ENCODE assay signal across 30 mouse cellular contexts in genomic region chr2:181525526-181525925, GRCm38 (mm10). TPM values are rescaled to one million over a fixed set of nuclear protein-coding genes. Genes with fewer than 3 reads are reported as not detected.
DNase-seq lines count a peak whose midpoint lies in the region; ATAC-seq and TF ChIP-seq lines count a peak whose summit lies in the region.
"Had no signal": no experiment of that assay in that cellular context is flagged by ENCODE, and none has a peak within 500 bp of the region (broad histone marks: within the 10 kb centered on the region; RNA-seq: fewer than 3 reads in every experiment).

No protein-coding gene starts in this region.

- H3K27me3 ChIP-seq in kidney, embryonic 16.5 days (ENCODE audit: insufficient read depth, low read length), result no peaks in the 10 kb centered on the region
- H3K27me3 ChIP-seq in kidney, embryonic 14.5 days (ENCODE audit: control insufficient read depth, insufficient read depth, low read length), result no peaks in the 10 kb centered on the region
- no peaks in the 10 kb centered on the region for H3K27me3 ChIP-seq in intestine, postnatal 0 days (replicated peaks; ENCODE audit: control insufficient read depth, insufficient read depth, low read length)
- no peaks in the 10 kb centered on the region for H3K27me3 ChIP-seq in hindbrain, postnatal 0 days (ENCODE audit: insufficient read depth, low read length)
- H3K27me3 ChIP-seq: CH12.LX; forebrain, embryonic 15.5 days; midbrain, embryonic 13.5 days had no signal

- H3K36me3 ChIP-seq in kidney, embryonic 16.5 days (ENCODE audit: insufficient read depth, low read length), result peaks cover 18% of the 10 kb centered on the region
- peaks cover 4% of the 10 kb centered on the region; the same call in 1 of the 2 replicates for H3K36me3 ChIP-seq in kidney, embryonic 14.5 days (ENCODE audit: control insufficient read depth, insufficient read depth, low read length)
- peaks cover 6% of the 10 kb centered on the region; the same call in 1 of the 2 replicates for H3K36me3 ChIP-seq in intestine, postnatal 0 days (ENCODE audit: control insufficient read depth, insufficient read depth)
- no peaks in the 10 kb centered on the region for H3K36me3 ChIP-seq in hindbrain, postnatal 0 days (ENCODE audit: insufficient read depth, low read length)

- 68% methylated on average over 5 of the region's 5 CpGs for WGBS in kidney, embryonic 16.5 days
- 72% methylated on average over 5 of the region's 5 CpGs for WGBS in kidney, embryonic 14.5 days
- 42% methylated on average over 5 of the region's 5 CpGs for WGBS in intestine, postnatal 0 days
- 93% methylated on average over 5 of the region's 5 CpGs for WGBS in hindbrain, postnatal 0 days

- 0 out of 2 replicates have a peak, but pooled peaks have one; percentile 13 for ATAC-seq in kidney, embryonic 16.5 days (ENCODE audit: low FRiP score, low TSS enrichment)
- no peak for ATAC-seq in kidney, embryonic 14.5 days (ENCODE audit: low FRiP score, low TSS enrichment)
- peak; percentile 89 for ATAC-seq in intestine, postnatal 0 days
- ATAC-seq in hindbrain, postnatal 0 days, result no peak
- ATAC-seq: forebrain, embryonic 15.5 days; midbrain, embryonic 13.5 days had no signal

- no peak for TF ChIP-seq CTCF in intestine, postnatal 0 days (IDR thresholded peaks at IDR 0.05; ENCODE audit: low read depth)
- no peak for TF ChIP-seq CTCF in hindbrain, postnatal 0 days (IDR thresholded peaks at IDR 0.05; ENCODE audit: low read depth)

- H3K4me1 ChIP-seq in kidney, embryonic 16.5 days (ENCODE audit: insufficient read depth, low read length), result peaks cover 14% of the 10 kb centered on the region
- peaks cover 15% of the 10 kb centered on the region; the same call in 1 of the 2 replicates for H3K4me1 ChIP-seq in kidney, embryonic 14.5 days (ENCODE audit: control insufficient read depth, insufficient read depth, low read length)
- peaks cover 9% of the 10 kb centered on the region; the same call in 1 of the 2 replicates for H3K4me1 ChIP-seq in intestine, postnatal 0 days (replicated peaks; ENCODE audit: control insufficient read depth, insufficient read depth, low read length)
- peaks cover 7% of the 10 kb centered on the region for H3K4me1 ChIP-seq in hindbrain, postnatal 0 days (ENCODE audit: insufficient read depth, low read length)

- H3K4me2 ChIP-seq in kidney, embryonic 16.5 days (replicated peaks; ENCODE audit: low read depth, low read length), result no peak overlapping the region
- no peak overlapping the region for H3K4me2 ChIP-seq in kidney, embryonic 14.5 days (replicated peaks; ENCODE audit: low read depth, low read length)
- H3K4me2 ChIP-seq in intestine, postnatal 0 days (replicated peaks; ENCODE audit: low read depth), result peak overlapping the region; percentile 47
- no peak overlapping the region for H3K4me2 ChIP-seq in hindbrain, postnatal 0 days (ENCODE audit: low read depth, low read length)
- H3K4me2 ChIP-seq: forebrain, embryonic 15.5 days; hindbrain, embryonic 14.5 days; midbrain, embryonic 13.5 days had no signal

- peak; percentile 5 for DNase-seq in urinary bladder, postnatal 25 days (ENCODE audit: low spot score)
- DNase-seq in urinary bladder, postnatal 14 days (ENCODE audit: low spot score), result no peak
- no peak for DNase-seq in gastrocnemius, postnatal 25 days
- DNase-seq in frontal cortex, postnatal 36 days (ENCODE audit: low spot score in 2 of 2), result no peak
- no peak for DNase-seq in hindbrain, postnatal 0 days (ENCODE audit: low spot score)
- DNase-seq: adrenal gland, postnatal 10 days; B cell, adult 2 months; cerebellum, adult 2 months; cerebellum, postnatal 25 days; embryo, embryonic 11 days; gastrocnemius, postnatal 14 days; heart, adult 2 months; kidney, adult 18-20 months; thymus, postnatal 25 days had no signal

- H3K9me3 ChIP-seq in kidney, embryonic 16.5 days (ENCODE audit: low read length), result peaks cover 1% of the 10 kb centered on the region
- peaks cover under 1% of the 10 kb centered on the region; the same call in 1 of the 2 replicates for H3K9me3 ChIP-seq in kidney, embryonic 14.5 days (ENCODE audit: control insufficient read depth, low read length)
- no peaks in the 10 kb centered on the region for H3K9me3 ChIP-seq in intestine, postnatal 0 days (ENCODE audit: control insufficient read depth)
- H3K9me3 ChIP-seq in hindbrain, postnatal 0 days (ENCODE audit: low read length), result no peaks in the 10 kb centered on the region
- H3K9me3 ChIP-seq: G1E; midbrain, embryonic 13.5 days had no signal

- no peak overlapping the region for H3K4me3 ChIP-seq in kidney, embryonic 16.5 days (ENCODE audit: low read length)
- H3K4me3 ChIP-seq in kidney, embryonic 14.5 days (ENCODE audit: low read length), result no peak overlapping the region
- H3K4me3 ChIP-seq in intestine, postnatal 0 days (ENCODE audit: low read depth, low read length), result no peak overlapping the region
- H3K4me3 ChIP-seq in hindbrain, postnatal 0 days (ENCODE audit: low read length), result no peak overlapping the region
- H3K4me3 ChIP-seq: forebrain, embryonic 15.5 days; heart, adult 2 months; layer of hippocampus, adult 2 months; midbrain, embryonic 13.5 days had no signal

- no peak overlapping the region for H3K9ac ChIP-seq in kidney, embryonic 16.5 days (replicated peaks; ENCODE audit: low read length)
- no peak overlapping the region for H3K9ac ChIP-seq in kidney, embryonic 14.5 days (ENCODE audit: low read depth, low read length)
- no peak overlapping the region for H3K9ac ChIP-seq in intestine, postnatal 0 days (ENCODE audit: low read depth, low read length)
- H3K9ac ChIP-seq in hindbrain, postnatal 0 days (replicated peaks; ENCODE audit: low read length), result no peak overlapping the region
- H3K9ac ChIP-seq: forebrain, embryonic 15.5 days; hindbrain, embryonic 14.5 days; midbrain, embryonic 13.5 days had no signal

- peak overlapping the region; percentile 49; the same call in 1 of the 2 replicates for H3K27ac ChIP-seq in kidney, embryonic 16.5 days (ENCODE audit: low read length)
- no peak overlapping the region for H3K27ac ChIP-seq in kidney, embryonic 14.5 days (ENCODE audit: low read depth, low read length)
- peak overlapping the region; percentile 76 for H3K27ac ChIP-seq in intestine, postnatal 0 days (ENCODE audit: low read depth, low read length)
- no peak overlapping the region for H3K27ac ChIP-seq in hindbrain, postnatal 0 days
- H3K27ac ChIP-seq: forebrain, embryonic 15.5 days; heart, adult 2 months; hindbrain, embryonic 14.5 days; layer of hippocampus, adult 2 months; midbrain, embryonic 13.5 days had no signal

RNA-seq across cellular contexts. Expression of gene Dnajc5, which starts 5.2 kb away (rescaled TPM):
- 91.7 and 100 TPM in 2 replicates for polyA plus RNA-seq in kidney, embryonic 16.5 days (2015; fragmentation: Nextera tagmentation; extraction: Ambion mirVana)
- 41.5 and 82.2 TPM in 2 replicates for polyA plus RNA-seq in kidney, embryonic 14.5 days (2014; fragmentation: Nextera tagmentation; extraction: Ambion mirVana)
- polyA plus RNA-seq in intestine, postnatal 0 days (2015; fragmentation: Nextera tagmentation; extraction: Ambion mirVana), result 60.4 and 62.9 TPM in 2 replicates
- 10 to 100 TPM; 43.8 to 46.3 TPM for total RNA-seq in gastrocnemius, postnatal 25 days (2021)
- total RNA-seq in hindbrain, postnatal 0 days (2014; rRNA removed), result 417 and 459 TPM in 2 replicates
- polyA plus RNA-seq in hindbrain, postnatal 0 days (2015; fragmentation: Nextera tagmentation; extraction: Ambion mirVana), result 260 and 276 TPM in 2 replicates

RNA-seq across cellular contexts. Expression of gene Tpd52l2, which starts 28.6 kb away (rescaled TPM):
- 168 and 172 TPM in 2 replicates for polyA plus RNA-seq in kidney, embryonic 16.5 days (2015; fragmentation: Nextera tagmentation; extraction: Ambion mirVana)
- polyA plus RNA-seq in kidney, embryonic 14.5 days (2014; fragmentation: Nextera tagmentation; extraction: Ambion mirVana), result 175 and 184 TPM in 2 replicates
- 83.7 and 88.2 TPM in 2 replicates for polyA plus RNA-seq in intestine, postnatal 0 days (2015; fragmentation: Nextera tagmentation; extraction: Ambion mirVana)
- total RNA-seq in gastrocnemius, postnatal 25 days (2021), result 10 to 100 TPM; 46.1 to 48.2 TPM
- 52.2 and 92.5 TPM in 2 replicates for total RNA-seq in hindbrain, postnatal 0 days (2014; rRNA removed)
- polyA plus RNA-seq in hindbrain, postnatal 0 days (2015; fragmentation: Nextera tagmentation; extraction: Ambion mirVana), result 127 and 128 TPM in 2 replicates

RNA-seq across cellular contexts. Expression of gene Abhd16b, which starts 32.5 kb away (rescaled TPM):
- 0.15 and 0.20 TPM in 2 replicates for polyA plus RNA-seq in kidney, embryonic 16.5 days (2015; fragmentation: Nextera tagmentation; extraction: Ambion mirVana)
- polyA plus RNA-seq in kidney, embryonic 14.5 days (2014; fragmentation: Nextera tagmentation; extraction: Ambion mirVana), result 0.14 and 0.19 TPM in 2 replicates
- 0.07 TPM in 1 of 2 replicates, not detected in the other for polyA plus RNA-seq in intestine, postnatal 0 days (2015; fragmentation: Nextera tagmentation; extraction: Ambion mirVana)
- total RNA-seq in gastrocnemius, postnatal 25 days (2021), result not detected
- total RNA-seq in hindbrain, postnatal 0 days (2014; rRNA removed), result not detected in 2 replicates
- 0.08 TPM in 1 of 2 replicates, not detected in the other for polyA plus RNA-seq in hindbrain, postnatal 0 days (2015; fragmentation: Nextera tagmentation; extraction: Ambion mirVana)
- total RNA-seq: adrenal gland, postnatal 10 days; CH12.LX; G1E; gastrocnemius, postnatal 14 days; heart, adult 2 months; heart, postnatal 25 days; layer of hippocampus, adult 2 months; layer of hippocampus, postnatal 25 days; left cerebral cortex, postnatal 10 days; liver, adult 2 months; megakaryocyte, adult 5-6 weeks had no signal
- polyA plus RNA-seq: cerebellum, adult 2 months; forebrain, embryonic 15.5 days; G1E; heart, adult 2 months; hindbrain, embryonic 14.5 days; liver, adult 2 months; liver, embryonic 16.5 days; midbrain, embryonic 13.5 days; neural tube, embryonic 11.5 days had no signal

RNA-seq across cellular contexts. Expression of gene Uckl1, which starts 59.2 kb away (rescaled TPM):
- 66.9 and 71.7 TPM in 2 replicates for polyA plus RNA-seq in kidney, embryonic 16.5 days (2015; fragmentation: Nextera tagmentation; extraction: Ambion mirVana)
- polyA plus RNA-seq in kidney, embryonic 14.5 days (2014; fragmentation: Nextera tagmentation; extraction: Ambion mirVana), result 45.3 and 49.4 TPM in 2 replicates
- polyA plus RNA-seq in intestine, postnatal 0 days (2015; fragmentation: Nextera tagmentation; extraction: Ambion mirVana), result 49.4 and 60.2 TPM in 2 replicates
- total RNA-seq in gastrocnemius, postnatal 25 days (2021), result 10 to 100 TPM; 23.9 to 26.5 TPM
- 49.9 and 58.2 TPM in 2 replicates for total RNA-seq in hindbrain, postnatal 0 days (2014; rRNA removed)
- polyA plus RNA-seq in hindbrain, postnatal 0 days (2015; fragmentation: Nextera tagmentation; extraction: Ambion mirVana), result 36.5 and 38.1 TPM in 2 replicates

Comparison
In these comparisons a context has a peak if more than half of its experiments do, and no peak if none do; other contexts are left out.
1. ATAC-seq: peak in kidney, embryonic 16.5 days (single experiment) and intestine, postnatal 0 days (single experiment); none in kidney, embryonic 14.5 days (single experiment) and hindbrain, postnatal 0 days (single experiment).
2. H3K27ac ChIP-seq: peak in kidney, embryonic 16.5 days (single experiment) and intestine, postnatal 0 days (single experiment); none in kidney, embryonic 14.5 days (single experiment) and hindbrain, postnatal 0 days (single experiment).